Mouse (Mus musculus) T-helper 1 cell (primary cell): ENCODE measurements at regions not wholly inside any gene's neighbourhood (a gene's known extent, or its start where the extent isn't known, plus 50 kb on each side); places are given as distances from the start of the nearest gene placed in this dataset.

ENCODE experiments used
- in situ Hi-C: fragments of 300-600 bp; cut with MboI, MseI; formaldehyde crosslinking; loops from one replicate; pipeline ENCODE4 v1.15.1; 2025; ENCODE audit warnings: high pct_unique_total_duplicates

GRCm38 (mm10) chr14:80789131-80789530 lies 805.2 kb downstream of the Olfm4 start:
- in situ Hi-C loops = no loop called here

DNA sequence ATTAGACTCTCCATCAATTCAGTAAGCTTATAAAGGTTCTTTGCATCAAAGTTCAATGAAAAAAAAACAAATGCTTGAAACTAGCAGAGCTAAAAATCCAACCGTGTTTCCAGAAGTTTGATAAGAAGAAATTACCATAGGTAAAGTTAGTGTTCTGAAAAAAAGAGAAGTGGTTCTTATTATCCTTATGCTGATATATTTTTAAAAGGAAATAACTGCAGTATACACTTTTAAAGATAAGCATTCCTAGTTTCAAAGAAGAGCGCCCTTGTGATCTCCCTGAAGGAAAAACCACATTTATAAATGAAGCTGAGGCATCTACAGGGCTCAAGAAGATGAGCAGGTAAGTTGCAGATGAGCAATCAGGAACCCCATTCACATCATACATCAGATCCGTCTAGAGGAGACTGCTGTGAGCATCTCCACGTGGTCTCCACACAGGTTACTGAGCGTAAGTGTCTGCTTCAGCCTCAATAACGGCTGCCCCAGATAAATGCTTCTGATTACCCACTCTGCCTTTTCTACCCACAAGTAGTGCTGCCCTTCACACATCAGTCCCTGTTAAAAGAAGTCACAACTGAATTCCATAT lies 815.6 kb downstream of the Olfm4 start:
- in situ Hi-C loops = no loop called here

DNA sequence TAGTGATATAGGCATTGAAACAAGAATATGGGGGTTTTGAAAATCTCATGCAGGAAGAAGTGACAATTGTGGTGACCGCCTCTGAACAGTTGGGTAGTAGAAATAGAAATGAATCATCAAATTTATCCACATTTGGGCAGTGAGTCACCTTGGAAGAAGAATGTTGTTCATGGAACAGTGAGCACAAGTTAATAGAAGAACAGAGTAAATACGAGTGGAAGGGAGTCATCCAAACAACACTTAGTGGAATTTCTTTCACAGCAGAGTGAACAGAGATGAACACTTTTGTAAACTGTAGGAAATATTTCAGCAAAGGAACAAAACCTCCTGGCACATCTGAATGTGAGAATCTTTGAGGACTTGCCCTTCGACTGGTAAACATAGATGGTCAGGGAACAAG lies 846.6 kb downstream of the Olfm4 start:
- in situ Hi-C loops = loop anchor here (10.0 kb wide), 1 partner anchor 1834 kb away; no protein-coding TSS in a partner anchor

DNA sequence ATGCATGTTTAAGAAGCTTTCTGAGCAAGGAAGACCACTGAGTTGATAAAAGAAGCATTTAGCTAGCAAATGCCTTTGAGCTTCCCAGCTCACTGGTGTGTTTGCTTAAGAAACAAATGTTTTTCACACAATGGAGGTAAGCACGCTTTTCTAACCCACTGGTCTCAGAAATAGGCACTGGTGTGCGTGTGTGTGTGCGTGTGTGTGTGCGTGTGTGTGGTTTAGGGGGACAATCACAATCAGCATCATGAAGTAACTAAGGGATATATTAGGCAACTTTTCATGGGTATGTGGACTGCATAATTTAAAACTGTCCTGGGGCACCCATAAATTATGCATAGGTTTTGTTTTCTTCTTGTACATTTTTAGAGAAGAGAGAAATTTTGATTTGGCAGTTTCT lies 860.7 kb downstream of the Olfm4 start:
- in situ Hi-C loops = no loop called here

GRCm38 (mm10) chr14:80845576-80846269 lies 861.8 kb downstream of the Olfm4 start:
- in situ Hi-C loops = no loop called here

DNA sequence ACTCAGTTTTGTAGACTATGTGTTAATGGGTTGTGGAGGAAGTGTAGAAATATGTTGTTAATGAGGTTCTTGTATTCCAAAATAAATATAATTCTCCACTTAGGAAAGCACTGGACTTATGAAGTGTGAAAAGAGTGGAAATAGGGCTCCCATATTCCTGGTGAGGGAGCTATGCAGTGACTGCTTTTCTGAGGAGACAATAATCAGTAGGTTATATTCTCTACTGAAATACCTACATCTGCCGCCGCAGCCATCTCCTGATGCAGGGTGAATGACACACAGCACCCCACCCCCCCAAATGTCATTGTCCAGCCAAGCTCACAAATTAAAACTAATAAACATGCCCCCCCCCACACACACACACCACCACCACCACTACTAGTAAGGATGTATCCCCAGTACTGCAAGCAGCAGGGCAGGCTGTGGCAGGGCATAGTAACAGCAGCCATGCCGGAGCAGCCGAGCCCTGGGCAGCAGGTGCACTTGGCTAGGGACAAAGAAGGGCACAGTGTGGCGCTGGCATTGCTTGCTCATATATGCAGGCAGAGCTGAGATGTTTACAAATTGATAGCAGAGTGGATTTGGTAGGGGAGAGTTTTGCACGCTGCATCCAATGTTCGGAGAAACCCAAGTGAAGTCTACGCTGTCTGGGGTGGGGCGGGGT lies 862.7 kb downstream of the Olfm4 start:
- in situ Hi-C loops = no loop called here
